Comparison of ENCODE assay signal across 10 mouse cellular contexts in the genomic region with DNA sequence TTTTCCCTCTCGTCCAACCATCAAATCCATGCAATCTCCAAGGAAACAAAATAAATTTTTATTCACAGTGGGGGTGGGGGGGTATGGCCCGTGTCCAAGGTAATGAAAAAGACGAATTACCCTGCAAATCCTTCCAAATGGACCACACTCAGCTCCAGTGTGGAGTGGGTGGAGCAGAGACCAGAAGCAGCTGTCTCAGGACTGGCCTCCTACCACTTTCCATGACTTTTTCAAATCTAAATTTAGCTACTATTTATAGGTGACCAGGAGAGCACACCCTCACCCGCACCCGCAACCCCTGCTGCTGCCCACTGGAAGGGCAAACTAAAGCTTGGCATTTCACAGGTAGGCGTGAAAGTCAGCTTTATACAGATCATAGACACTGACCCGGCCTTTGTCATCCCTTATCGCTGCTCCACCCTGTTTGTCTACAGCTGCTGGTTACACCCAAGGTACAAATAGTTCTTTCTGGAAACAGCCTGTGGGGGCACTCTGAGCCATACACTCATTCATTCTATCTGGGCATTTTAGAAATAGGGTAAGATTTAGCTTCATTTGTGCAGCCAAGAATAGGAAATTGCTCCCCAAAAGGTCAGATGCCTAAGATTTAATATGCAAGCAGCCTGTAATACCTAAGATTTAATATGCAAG.
A peak's percentile ranks its signal among the peaks of the same experiment; 100 is the strongest.
DNase-seq lines count a peak whose midpoint lies in the region; ATAC-seq and TF ChIP-seq lines count a peak whose summit lies in the region.
"Had no signal": no experiment of that assay in that cellular context is flagged by ENCODE, and none has a peak within 500 bp of the region (broad histone marks: within the 10 kb centered on the region; RNA-seq: fewer than 3 reads in every experiment).

No protein-coding gene starts in this region.

- TF ChIP-seq CTCF in intestine, postnatal 0 days (IDR thresholded peaks at IDR 0.05; ENCODE audit: low read depth) = peak; percentile 52

- H3K36me3 ChIP-seq in intestine, postnatal 0 days (ENCODE audit: control insufficient read depth, insufficient read depth) = no peaks in the 10 kb centered on the region
- no peaks in the 10 kb centered on the region for H3K36me3 ChIP-seq in stomach, embryonic 15.5 days
- H3K36me3 ChIP-seq: limb, embryonic 12.5 days had no signal

- no peak overlapping the region for H3K4me2 ChIP-seq in intestine, postnatal 0 days (replicated peaks; ENCODE audit: low read depth)
- H3K4me2 ChIP-seq in stomach, embryonic 15.5 days = 0 out of 2 replicates have a peak overlapping the region, but pooled peaks have one; percentile 16
- H3K4me2 ChIP-seq: limb, embryonic 12.5 days had no signal

- WGBS in intestine, postnatal 0 days = 43% methylated on average over 8 of the region's 8 CpGs
- 34% methylated on average over 8 of the region's 8 CpGs for WGBS in stomach, embryonic 15.5 days

- peak; percentile 83 for ATAC-seq in intestine, postnatal 0 days
- ATAC-seq in stomach, embryonic 15.5 days (ENCODE audit: insufficient read depth, low FRiP score, low read depth) = peak; percentile 35; the same call in 1 of the 2 replicates
- ATAC-seq: forebrain, postnatal 0 days had no signal

- no peaks in the 10 kb centered on the region for H3K9me3 ChIP-seq in intestine, postnatal 0 days (ENCODE audit: control insufficient read depth)
- H3K9me3 ChIP-seq in stomach, embryonic 15.5 days = no peaks in the 10 kb centered on the region
- H3K9me3 ChIP-seq: limb, embryonic 12.5 days had no signal

- no peak overlapping the region for H3K9ac ChIP-seq in intestine, postnatal 0 days (ENCODE audit: low read depth, low read length)
- H3K9ac ChIP-seq in stomach, embryonic 15.5 days = no peak overlapping the region
- H3K9ac ChIP-seq: forebrain, postnatal 0 days; limb, embryonic 12.5 days had no signal

- H3K4me1 ChIP-seq in intestine, postnatal 0 days (replicated peaks; ENCODE audit: control insufficient read depth, insufficient read depth, low read length) = peaks cover 3% of the 10 kb centered on the region; the same call in 1 of the 2 replicates
- H3K4me1 ChIP-seq in stomach, embryonic 15.5 days = peaks cover 12% of the 10 kb centered on the region; the same call in 1 of the 2 replicates

- H3K27me3 ChIP-seq in intestine, postnatal 0 days (replicated peaks; ENCODE audit: control insufficient read depth, insufficient read depth, low read length) = no peaks in the 10 kb centered on the region
- H3K27me3 ChIP-seq in stomach, embryonic 15.5 days (replicated peaks) = no peaks in the 10 kb centered on the region
- H3K27me3 ChIP-seq: limb, embryonic 12.5 days had no signal

- peak; percentile 44 for DNase-seq in testis, postnatal 10 days (ENCODE audit: low spot score)
- no peak for DNase-seq in testis, postnatal 14 days (ENCODE audit: low spot score)
- DNase-seq in heart, adult 9 months (ENCODE audit: low spot score in 2 of 2) = peak; percentile 23 to 40
- no peak for DNase-seq in cerebellum, postnatal 4 days (ENCODE audit: low spot score in 2 of 2)
- no peak for DNase-seq in frontal cortex, postnatal 25 days (ENCODE audit: low spot score in 2 of 2)
- DNase-seq: cerebellum, adult 9-11 months; forebrain, postnatal 0 days had no signal

- H3K4me3 ChIP-seq in intestine, postnatal 0 days (ENCODE audit: low read depth, low read length) = no peak overlapping the region
- no peak overlapping the region for H3K4me3 ChIP-seq in stomach, embryonic 15.5 days (replicated peaks)
- H3K4me3 ChIP-seq: limb, embryonic 12.5 days had no signal

- H3K27ac ChIP-seq in intestine, postnatal 0 days (ENCODE audit: low read depth, low read length) = no peak overlapping the region
- H3K27ac ChIP-seq in stomach, embryonic 15.5 days = peak overlapping the region; percentile 69
- H3K27ac ChIP-seq: limb, embryonic 12.5 days had no signal

Comparison
In these comparisons a context has a peak if more than half of its experiments do, and no peak if none do; other contexts are left out.
1. DNase-seq: peak in testis, postnatal 10 days (single experiment) and heart, adult 9 months (2 of 2); none in testis, postnatal 14 days (single experiment), cerebellum, postnatal 4 days (0 of 2) and frontal cortex, postnatal 25 days (0 of 2).